Mouse (Mus musculus) megakaryocyte, embryonic 14.5 days (primary cell): Measurements from ENCODE around the gene Reep6.

Source experiments
- FLI1 ChIP-seq: IDR thresholded peaks from 2 replicates; pipeline ENCODE4 v1.6.1; 2012; ENCODE audit warnings: low read length, inconsistent platforms, mixed read lengths
- GATA1 ChIP-seq: IDR thresholded peaks from 3 replicates; pipeline ENCODE4 v1.6.1; 2012; ENCODE audit warnings: mixed read lengths, low read length, inconsistent platforms, borderline replicate concordance

DNA sequence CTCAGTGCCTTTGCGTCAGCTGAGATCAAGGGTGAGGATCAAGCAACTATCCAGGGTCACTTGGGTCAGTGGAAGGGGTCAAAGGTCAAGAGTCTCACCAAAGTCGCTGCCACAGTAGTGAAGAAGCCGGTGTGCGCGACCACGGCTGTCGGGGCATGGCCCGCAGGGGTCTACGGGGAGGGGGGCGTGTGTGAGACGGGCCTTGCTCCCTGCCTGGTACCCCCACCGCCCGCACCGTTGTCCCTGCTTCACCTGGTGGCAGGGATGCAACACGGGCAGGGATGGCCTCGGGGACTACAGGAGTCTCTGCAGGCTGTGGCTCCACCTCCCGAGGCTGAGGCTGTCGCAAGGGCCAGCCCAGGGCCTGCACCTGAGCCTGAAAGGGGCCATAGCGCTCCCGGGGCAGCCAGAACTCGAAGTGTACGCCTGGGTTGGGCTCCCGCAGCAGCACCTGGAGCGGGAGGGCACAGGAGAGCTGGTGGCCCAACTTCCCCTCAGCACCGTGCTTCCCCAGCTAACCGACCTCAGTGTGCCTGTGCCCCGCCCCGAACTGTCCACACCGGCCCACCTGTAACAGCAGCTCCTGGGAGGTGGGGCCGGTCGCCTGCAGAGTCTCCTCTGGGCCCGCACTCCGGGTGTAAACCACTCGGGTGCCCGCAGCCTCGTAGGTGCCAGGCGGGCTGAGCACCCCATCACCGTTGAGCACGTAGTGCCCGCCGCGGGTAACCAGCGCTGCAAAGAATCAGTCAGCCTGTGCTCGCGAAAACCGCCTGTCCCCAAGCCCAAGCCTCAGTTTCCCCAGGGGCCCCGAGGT, 11.9 kb downstream of the Reep6 start:
- TF ChIP-seq FLI1 (no peak), GATA1 (no peak)
